Mouse (Mus musculus) embryonic facial prominence, embryonic 15.5 days (tissue): ENCODE data around the gene Ccdc85c. TPM values are rescaled to one million over a fixed set of nuclear protein-coding genes. Genes with fewer than 3 reads are reported as not detected.

ENCODE experiments used
- ATAC-seq: fragments of 200-750 bp; cut with Nextera tagmentation; 2 replicates; pipeline ENCODE4 v1.8.0; 2017; ENCODE audit warnings: low read depth, moderate TSS enrichment; ENCODE audit not compliant: insufficient number of reproducible peaks, low FRiP score, low TSS enrichment
- H3K27ac ChIP-seq: fragments of 300-500 bp; sonication (generic); replicated peaks from 2 replicates; pipeline ENCODE4 v1.5.1; 2015; ENCODE audit warnings: mild to moderate bottlenecking, inconsistent platforms
- H3K27me3 ChIP-seq: fragments of 300-500 bp; sonication (generic); 2 replicates; pipeline ENCODE4 v1.6.1; 2015; ENCODE audit warnings: inconsistent platforms
- H3K36me3 ChIP-seq: fragments of 300-500 bp; sonication (generic); 2 replicates; pipeline ENCODE4 v1.6.1; 2015; ENCODE audit warnings: mild to moderate bottlenecking, inconsistent platforms
- H3K4me1 ChIP-seq: fragments of 300-500 bp; sonication (generic); 2 replicates; pipeline ENCODE4 v1.6.1; 2015; ENCODE audit warnings: inconsistent platforms
- H3K4me2 ChIP-seq: fragments of 300-500 bp; sonication (generic); replicated peaks from 2 replicates; pipeline ENCODE4 v1.6.1; 2015; ENCODE audit warnings: mild to moderate bottlenecking, inconsistent platforms
- H3K4me3 ChIP-seq: fragments of 300-500 bp; sonication (generic); replicated peaks from 2 replicates; pipeline ENCODE4 v1.5.1; 2015; ENCODE audit warnings: mild to moderate bottlenecking, inconsistent platforms
- H3K9ac ChIP-seq: fragments of 300-500 bp; sonication (generic); 2 replicates; pipeline ENCODE4 v1.6.1; 2015; ENCODE audit warnings: inconsistent platforms
- H3K9me3 ChIP-seq: fragments of 300-500 bp; sonication (generic); replicated peaks from 2 replicates; pipeline ENCODE4 v1.6.1; 2016; ENCODE audit warnings: inconsistent platforms
- WGBS: fragments of 180-500 bp; shearing (Covaris S2); methylation state at CpG from one replicate; pipeline ENCODE4 v1.1.7; 2015; 5-methylcytosine and 5-hydroxymethylcytosine counted together
- polyA plus RNA-seq: library from polyadenylated mRNA; unstranded; fragments of >200 nt; fragmentation: Nextera tagmentation; extraction: Ambion mirVana; gene quantifications from 2 replicates; pipeline ENCODE4 v1.2.1, GENCODE M21; 2015

The Ccdc85c gene
- polyA plus RNA-seq, 1 experiment from 2014 or later = 5.1 TPM

- Histone ChIP-seq H3K4me1 (peaks cover 20% of the 10 kb centered on the region), H3K36me3 (peaks cover 30% of the 10 kb centered on the region), H3K9me3 (no peaks in the 10 kb centered on the region), H3K27ac (no peak overlapping the region), H3K4me2 (no peak overlapping the region), H3K27me3 (no peaks in the 10 kb centered on the region), H3K9ac (no peak overlapping the region), H3K4me3 (no peak overlapping the region)
- ATAC-seq = no peak
- WGBS = 92% methylated on average over 6 of the region's 6 CpGs
These were observed 93.5 kb downstream of the Ccdc85c start for GRCm38 (mm10) chr12:108181716-108182115.

- H3K4me3 ChIP-seq = peak within 1 kb of the TSS; percentile 99
- H3K27ac ChIP-seq = peak within 1 kb of the TSS; percentile 90
- H3K4me2 ChIP-seq = peak within 1 kb of the TSS; percentile 85
- no peaks in the 10 kb centered on the region for H3K9me3 ChIP-seq
- peaks cover 13% of the 10 kb centered on the region for H3K36me3 ChIP-seq
- WGBS = under 1% methylated on average over 82 of the region's 82 CpGs
- no peaks in the 10 kb centered on the region for H3K27me3 ChIP-seq
- peak within 1 kb of the TSS; percentile 94 for H3K9ac ChIP-seq
- peak; percentile 98 for ATAC-seq
- peaks cover 24% of the 10 kb centered on the region for H3K4me1 ChIP-seq
These were observed 95.6 kb downstream of the Ccdc85c start, which contains the start of gene Ccnk for GRCm38 (mm10) chr12:108179321-108180266. Gene Ccnk, plus strand, starts transcription at chr12:108179579.

GRCm38 (mm10) chr12:108179246-108179320, 96.1 kb downstream of the Ccdc85c start, which contains the start of gene Setd3:
Gene Setd3, minus strand, starts transcription at chr12:108179314.
- 0% methylated on average over 6 of the region's 9 CpGs for WGBS
- Histone ChIP-seq H3K36me3 (peaks cover 13% of the 10 kb centered on the region), H3K4me2 (peak within 1 kb of the TSS; percentile 85), H3K4me3 (peak within 1 kb of the TSS; percentile 99), H3K27me3 (no peaks in the 10 kb centered on the region), H3K9ac (peak within 1 kb of the TSS; percentile 94), H3K27ac (peak within 1 kb of the TSS; percentile 90), H3K4me1 (peaks cover 24% of the 10 kb centered on the region), H3K9me3 (no peaks in the 10 kb centered on the region)
- ATAC-seq = no peak

GRCm38 (mm10) chr12:108178331-108179245, 96.6 kb downstream of the Ccdc85c start:
- ATAC-seq = peak; percentile 40
- peaks cover 24% of the 10 kb centered on the region for H3K4me1 ChIP-seq
- H3K4me3 ChIP-seq = peak overlapping the region; percentile 99
- H3K9ac ChIP-seq = peak overlapping the region; percentile 93
- no peaks in the 10 kb centered on the region for H3K27me3 ChIP-seq
- peak overlapping the region; percentile 90 for H3K27ac ChIP-seq
- peaks cover 13% of the 10 kb centered on the region for H3K36me3 ChIP-seq
- under 1% methylated on average over 90 of the region's 103 CpGs for WGBS
- H3K9me3 ChIP-seq = no peaks in the 10 kb centered on the region
- H3K4me2 ChIP-seq = peak overlapping the region; percentile 79

- no peak overlapping the region for H3K4me3 ChIP-seq
- H3K9ac ChIP-seq = no peak overlapping the region
- ATAC-seq = no peak
- no peak overlapping the region for H3K27ac ChIP-seq
- no peaks in the 10 kb centered on the region for H3K27me3 ChIP-seq
- peaks cover 32% of the 10 kb centered on the region for H3K4me1 ChIP-seq
- WGBS = 63% methylated on average over 3 of the region's 3 CpGs
- H3K36me3 ChIP-seq = no peaks in the 10 kb centered on the region
- H3K4me2 ChIP-seq = no peak overlapping the region
- H3K9me3 ChIP-seq = no peaks in the 10 kb centered on the region
These were observed 98.9 kb downstream of the Ccdc85c start for GRCm38 (mm10) chr12:108176366-108176765.

- Histone ChIP-seq H3K4me1 (peaks cover 27% of the 10 kb centered on the region), H3K27ac (no peak overlapping the region), H3K27me3 (no peaks in the 10 kb centered on the region), H3K9me3 (no peaks in the 10 kb centered on the region), H3K4me2 (no peak overlapping the region), H3K36me3 (no peaks in the 10 kb centered on the region), H3K9ac (no peak overlapping the region), H3K4me3 (no peak overlapping the region)
- ATAC-seq = no peak
- 62% methylated on average over 8 of the region's 8 CpGs for WGBS
These were observed 100.4 kb downstream of the Ccdc85c start for GRCm38 (mm10) chr12:108174606-108175505.

- no peaks in the 10 kb centered on the region for H3K36me3 ChIP-seq
- no peak overlapping the region for H3K4me3 ChIP-seq
- H3K9ac ChIP-seq = no peak overlapping the region
- H3K4me1 ChIP-seq = peaks cover 26% of the 10 kb centered on the region
- no peak for ATAC-seq
- H3K4me2 ChIP-seq = no peak overlapping the region
- no peaks in the 10 kb centered on the region for H3K9me3 ChIP-seq
- H3K27ac ChIP-seq = no peak overlapping the region
- 67% methylated on average over 4 of the region's 4 CpGs for WGBS
- no peaks in the 10 kb centered on the region for H3K27me3 ChIP-seq
These were observed 102.6 kb downstream of the Ccdc85c start for GRCm38 (mm10) chr12:108172639-108173038.

- no peak overlapping the region for H3K27ac ChIP-seq
- no peaks in the 10 kb centered on the region for H3K9me3 ChIP-seq
These were observed 103.9 kb downstream of the Ccdc85c start for GRCm38 (mm10) chr12:108171336-108171735.

GRCm38 (mm10) chr12:108170467-108170866, 104.8 kb downstream of the Ccdc85c start:
- Histone ChIP-seq H3K4me1 (peaks cover 14% of the 10 kb centered on the region), H3K27me3 (no peaks in the 10 kb centered on the region), H3K9ac (no peak overlapping the region), H3K9me3 (no peaks in the 10 kb centered on the region), H3K4me3 (no peak overlapping the region), H3K4me2 (no peak overlapping the region), H3K36me3 (no peaks in the 10 kb centered on the region), H3K27ac (no peak overlapping the region)
- no peak for ATAC-seq
- WGBS = 86% methylated on average over 3 of the region's 3 CpGs

More at GRCm38 (mm10) chr12:108171336-108171735, 103.9 kb downstream of the Ccdc85c start:
- Histone ChIP-seq H3K9ac (no peak overlapping the region), H3K4me1 (peaks cover 14% of the 10 kb centered on the region), H3K4me2 (no peak overlapping the region), H3K27me3 (no peaks in the 10 kb centered on the region), H3K4me3 (no peak overlapping the region), H3K36me3 (no peaks in the 10 kb centered on the region)
- ATAC-seq = no peak

- Histone ChIP-seq H3K27ac (no peak overlapping the region), H3K9me3 (no peaks in the 10 kb centered on the region), H3K4me2 (no peak overlapping the region), H3K4me1 (peaks cover 14% of the 10 kb centered on the region), H3K4me3 (no peak overlapping the region), H3K36me3 (no peaks in the 10 kb centered on the region), H3K9ac (no peak overlapping the region), H3K27me3 (no peaks in the 10 kb centered on the region)
- ATAC-seq = no peak
- WGBS = 55% methylated on average over 3 of the region's 3 CpGs
These were observed 106.3 kb downstream of the Ccdc85c start for GRCm38 (mm10) chr12:108168909-108169308.

GRCm38 (mm10) chr12:108163706-108164105, 111.5 kb downstream of the Ccdc85c start:
- Histone ChIP-seq H3K27ac (no peak overlapping the region), H3K9me3 (no peaks in the 10 kb centered on the region), H3K27me3 (no peaks in the 10 kb centered on the region), H3K4me3 (no peak overlapping the region), H3K36me3 (peaks cover 47% of the 10 kb centered on the region), H3K9ac (no peak overlapping the region), H3K4me2 (no peak overlapping the region), H3K4me1 (no peaks in the 10 kb centered on the region)
- WGBS = 85% methylated on average over 3 of the region's 3 CpGs
- no peak for ATAC-seq
